Mouse (Mus musculus) brain, adult 2 months (tissue): ENCODE results near the gene Foxred2.

Source experiments
- DNase-seq: peaks from one replicate; pipeline ENCODE4 v3.0.0; 2011; ENCODE audit warnings: low read depth, low spot score

The Foxred2 gene

DNA sequence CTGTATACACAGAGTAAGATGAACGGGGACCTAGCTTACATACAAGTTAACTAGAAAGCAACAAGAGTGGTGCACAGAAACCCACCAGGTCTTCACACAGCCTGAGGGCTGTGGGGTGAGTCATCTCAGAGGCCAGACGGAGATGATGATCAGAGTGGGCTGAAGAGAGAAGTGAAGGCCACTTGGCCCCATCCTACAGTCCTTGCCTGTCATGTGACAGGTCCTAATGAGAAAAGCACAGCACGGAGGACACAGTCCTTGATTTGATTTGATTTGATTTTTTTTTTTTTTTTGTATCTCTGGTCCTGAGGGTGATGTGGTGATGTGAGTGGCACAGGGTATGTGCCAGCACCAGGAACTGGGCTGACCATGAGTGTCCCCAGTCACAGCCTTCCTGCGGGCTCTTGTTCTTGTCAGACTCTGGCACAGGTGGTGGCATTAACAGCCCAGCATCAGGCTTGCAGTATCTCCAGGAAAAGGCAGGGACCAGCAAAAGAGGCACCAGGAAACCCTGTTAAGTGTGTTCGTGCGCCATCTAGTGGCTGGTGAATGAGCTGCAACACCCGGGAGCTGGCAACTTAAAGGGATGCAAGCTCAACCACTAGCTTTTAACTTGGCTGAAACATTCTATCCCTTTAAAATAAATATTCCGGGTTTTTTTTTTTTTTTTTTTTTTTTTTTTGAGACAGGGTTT is 39.5 kb downstream of the Foxred2 start:
- DNase-seq = peak; percentile 96

DNA sequence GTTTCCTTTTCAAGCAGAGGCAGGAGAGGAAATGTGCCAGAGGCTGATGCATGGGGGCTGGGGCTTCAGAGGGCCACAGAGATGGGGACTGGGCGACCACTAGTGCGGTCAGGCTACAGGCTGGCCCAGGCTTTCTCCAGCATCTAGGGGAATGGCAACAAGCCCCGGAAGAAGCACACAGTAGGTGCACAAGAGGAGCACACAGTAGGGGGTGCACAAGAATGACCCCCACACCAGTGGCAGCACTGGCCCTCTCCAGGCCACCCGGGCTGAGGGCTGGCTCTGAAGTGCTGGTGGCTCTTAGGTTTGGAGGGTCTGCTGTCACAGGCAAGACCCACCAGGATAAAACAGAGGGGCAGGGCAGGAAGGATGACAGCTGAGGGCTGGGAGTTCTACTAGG is 41.2 kb downstream of the Foxred2 start:
- no peak for DNase-seq

DNA sequence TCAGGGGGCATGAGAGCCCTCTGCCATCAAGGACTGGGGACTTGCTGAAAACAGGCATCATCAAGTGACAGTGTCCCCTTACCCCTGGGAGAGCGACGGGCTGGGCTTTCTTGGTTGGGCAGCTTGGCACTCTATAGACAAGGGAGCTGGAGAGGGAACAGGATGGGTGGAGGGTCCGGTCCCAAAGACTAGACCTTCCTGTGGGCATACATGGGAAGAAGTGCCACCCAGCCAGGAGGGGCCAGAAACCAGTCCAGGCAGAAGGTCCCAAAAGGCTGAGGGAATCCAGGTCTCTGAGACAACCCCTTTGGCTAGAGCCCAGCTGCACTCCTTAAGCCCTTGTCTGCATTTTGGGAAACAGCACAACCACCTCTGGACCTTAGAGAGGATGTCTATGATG is 42.0 kb downstream of the Foxred2 start:
- no peak for DNase-seq

GRCm38 (mm10) chr15:77913054-77913453 is 43.5 kb downstream of the Foxred2 start:
- no peak for DNase-seq

DNA sequence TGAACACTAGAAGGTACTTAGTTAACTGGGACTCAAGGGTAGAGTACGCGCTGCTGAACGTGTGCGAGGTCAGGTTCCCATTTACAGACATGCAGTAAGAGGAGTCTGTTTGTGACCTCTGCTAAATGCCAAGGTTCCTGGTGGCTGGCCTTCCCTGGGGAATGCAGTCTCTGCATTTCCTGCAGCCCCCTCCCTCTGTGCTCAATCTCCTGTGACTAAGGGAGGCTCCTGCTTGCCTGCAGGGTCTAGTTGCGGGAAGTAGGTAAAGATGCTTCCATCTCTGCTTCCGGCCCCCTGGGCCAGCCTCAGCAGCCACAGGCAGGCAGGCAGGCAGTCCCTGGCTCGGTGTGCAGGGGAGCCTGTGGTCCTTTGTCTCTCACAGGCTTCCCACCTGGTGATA is 43.9 kb downstream of the Foxred2 start:
- no peak for DNase-seq

- DNase-seq = no peak
Observed at GRCm38 (mm10) chr15:77912048-77912447, 44.5 kb downstream of the Foxred2 start.

- no peak for DNase-seq
Observed at GRCm38 (mm10) chr15:77911065-77911464, 45.5 kb downstream of the Foxred2 start.

GRCm38 (mm10) chr15:77907646-77908518 is 48.6 kb downstream of the Foxred2 start:
- DNase-seq = no peak

GRCm38 (mm10) chr15:77906545-77906944 is 50.0 kb downstream of the Foxred2 start:
- DNase-seq = no peak

- DNase-seq = no peak
Observed at GRCm38 (mm10) chr15:77906081-77906480, 50.4 kb downstream of the Foxred2 start.

DNA sequence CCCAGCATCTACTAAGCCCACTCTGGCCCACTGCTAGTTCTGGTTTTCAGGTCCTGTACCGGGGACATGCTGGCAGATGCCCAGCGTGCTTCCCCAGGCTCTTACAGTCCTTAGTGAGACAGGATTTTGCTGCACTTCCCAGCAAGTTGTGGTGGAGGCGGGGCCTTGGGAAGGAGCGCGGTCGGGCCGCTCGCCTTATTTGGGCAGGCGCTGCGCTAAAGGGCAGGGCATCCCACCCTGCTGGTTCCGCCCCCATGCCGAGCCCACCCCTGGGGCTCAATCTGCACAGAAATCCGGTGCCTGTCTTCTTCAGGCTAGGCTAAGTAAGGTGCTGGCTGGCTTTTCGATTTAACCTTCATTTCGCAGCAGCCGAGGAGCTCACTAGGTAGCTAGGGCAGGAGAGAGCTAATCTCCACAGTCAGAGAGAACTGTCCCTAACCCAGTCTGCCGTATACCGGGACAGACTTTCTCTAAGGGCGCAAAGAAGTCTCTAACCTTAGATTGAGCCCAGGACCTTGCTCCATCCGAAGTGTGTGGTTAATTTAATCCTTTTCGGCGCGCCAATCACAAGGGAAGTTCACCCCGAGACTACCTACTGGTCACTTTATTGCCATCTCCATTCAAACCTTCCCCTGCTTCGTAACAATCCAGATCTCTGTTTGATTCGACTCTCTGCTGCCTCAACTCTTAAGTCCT is 51.1 kb downstream of the Foxred2 start:
- peak; percentile 34 for DNase-seq

- no peak for DNase-seq
Observed at GRCm38 (mm10) chr15:77904363-77904892, 52.1 kb downstream of the Foxred2 start.

DNA sequence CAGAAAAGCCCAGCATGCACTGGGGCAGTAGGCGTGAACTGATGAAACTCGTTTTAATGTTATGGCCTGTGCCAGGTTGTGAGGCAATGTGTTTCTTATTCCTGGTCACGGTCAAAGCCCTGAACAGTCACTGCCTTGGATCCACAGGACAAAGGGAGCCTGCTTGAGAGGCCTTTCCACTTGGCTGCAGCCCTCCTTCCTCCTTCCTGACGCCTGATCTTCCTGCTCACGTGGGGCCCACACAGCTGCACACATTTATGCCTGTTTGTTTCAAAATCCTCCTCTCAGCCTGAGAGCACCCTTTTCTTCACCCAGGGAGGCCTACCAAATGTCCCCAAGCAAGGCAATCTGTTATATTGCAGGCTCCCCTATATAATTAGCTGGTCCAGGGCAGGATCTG is 53.3 kb downstream of the Foxred2 start:
- peak; percentile 44 for DNase-seq

- no peak for DNase-seq
Observed at GRCm38 (mm10) chr15:77894926-77895325, 61.6 kb downstream of the Foxred2 start.

GRCm38 (mm10) chr15:77893292-77893691 is 63.2 kb downstream of the Foxred2 start:
- no peak for DNase-seq

DNA sequence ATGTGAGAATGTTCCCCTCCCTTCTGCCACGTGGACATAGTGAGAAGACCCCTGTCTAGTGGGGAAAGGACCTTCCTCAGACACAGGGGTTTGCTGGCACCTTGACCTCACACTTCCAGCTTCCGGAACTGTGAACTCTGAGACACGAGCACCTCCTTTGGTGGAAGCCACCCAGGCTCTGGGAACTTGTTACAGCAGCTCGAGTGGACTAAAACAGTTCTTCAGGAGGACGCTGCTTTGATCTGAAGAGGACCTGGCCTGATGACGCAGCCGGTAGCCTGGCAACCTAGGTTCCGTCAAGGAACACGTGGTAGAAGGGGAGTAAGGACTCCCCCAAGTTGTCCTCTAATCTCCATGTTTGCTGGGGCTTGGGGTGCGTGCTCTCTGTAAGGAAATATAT is 64.1 kb downstream of the Foxred2 start:
- no peak for DNase-seq

- no peak for DNase-seq
Observed at GRCm38 (mm10) chr15:77891766-77892165, 64.8 kb downstream of the Foxred2 start.
